Mouse (Mus musculus): Measurements from ENCODE around the gene Gnl3l. TPM values are rescaled to one million over a fixed set of nuclear protein-coding genes. Genes with fewer than 3 reads are reported as not detected.

Gnl3l gene
- 40.8 and 54.2 TPM in 2 replicates for total RNA-seq (2014; fragmentation: Nextera tagmentation)
- 53.7 and 54.1 TPM in 2 replicates for total RNA-seq (2017)

DNA sequence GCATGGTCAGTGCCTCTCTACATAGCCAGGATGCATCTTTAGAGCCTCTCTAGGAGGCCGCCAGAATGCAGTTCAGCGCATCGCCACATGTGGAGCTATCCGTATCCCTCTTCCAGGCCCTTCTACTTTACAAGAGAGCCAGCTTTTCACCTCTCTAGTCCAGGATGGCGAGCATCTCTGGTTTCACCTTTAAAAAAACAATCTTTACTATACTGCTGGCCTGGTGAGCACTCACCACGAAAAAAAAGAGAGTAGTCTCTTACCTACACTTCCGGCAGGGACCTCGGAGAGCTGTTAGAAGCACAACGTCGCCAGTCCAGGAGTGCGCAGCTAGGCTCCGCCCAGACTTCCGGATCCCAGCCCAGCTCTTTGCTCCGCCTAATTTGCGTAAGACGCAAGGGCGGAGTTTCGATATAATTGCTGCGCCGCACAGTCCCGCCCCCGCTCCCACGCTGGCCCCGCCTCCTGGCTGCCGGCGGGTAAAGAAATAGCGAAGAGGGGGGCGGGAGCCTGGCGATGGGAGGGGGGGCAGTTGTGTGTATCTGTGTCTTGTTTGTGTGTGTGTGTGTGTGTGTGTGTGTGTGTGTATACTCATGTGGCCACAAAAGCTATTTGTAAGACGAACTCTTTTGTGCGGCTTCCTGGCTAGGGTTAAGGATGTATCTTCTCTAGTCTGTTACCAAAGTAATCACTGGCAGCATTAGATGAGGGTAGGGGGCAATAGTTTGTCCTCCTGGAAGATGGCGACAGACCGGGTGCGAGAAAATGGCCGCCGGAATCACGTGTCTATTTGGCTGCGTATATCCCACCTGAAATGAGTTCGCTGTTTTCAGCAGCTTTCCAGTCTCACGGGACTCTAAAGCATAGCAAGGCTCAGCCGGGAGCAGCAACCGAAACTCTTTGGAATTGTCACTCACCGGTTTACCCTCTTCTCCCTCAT, at the start of gene Gnl3l:
TSS of gene Gnl3l (minus strand) at position 385 of the 940 bp plus-strand sequence.
- ATAC-seq (replicated peaks; ENCODE audit: low FRiP score, low TSS enrichment, poor library complexity, severe bottlenecking): peak; percentile 99

DNA sequence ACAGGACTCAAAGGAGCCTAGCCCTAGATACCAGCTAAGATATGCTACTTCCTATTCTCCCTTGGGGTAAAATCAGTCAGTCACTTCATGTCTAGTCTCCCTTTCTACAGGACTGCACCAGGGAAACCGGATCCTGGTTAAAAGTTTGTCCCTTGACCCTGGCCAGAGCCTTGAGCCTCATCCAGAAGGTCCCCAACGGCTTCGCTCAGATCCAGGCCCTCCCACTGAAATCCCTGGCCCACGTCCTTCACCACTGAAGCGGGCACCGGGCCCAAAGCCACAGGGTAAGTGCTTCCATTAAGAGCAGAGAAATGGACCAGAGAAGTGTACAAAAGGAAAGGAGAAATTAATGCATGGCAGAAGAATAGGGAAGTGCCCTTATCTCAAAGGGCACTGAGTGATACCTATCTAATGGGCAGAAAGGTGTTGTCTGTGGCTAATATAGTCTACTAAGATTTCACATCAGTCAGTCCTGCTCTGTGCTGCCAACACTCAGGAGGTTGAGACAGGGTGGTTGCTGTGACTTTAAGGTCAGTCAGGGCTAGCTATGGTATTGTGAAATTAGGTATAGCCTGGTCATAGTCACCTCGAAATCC, 49.0 kb upstream of the Gnl3l start:
- no peak for ATAC-seq (replicated peaks; ENCODE audit: low FRiP score, low TSS enrichment, poor library complexity, severe bottlenecking)

DNA sequence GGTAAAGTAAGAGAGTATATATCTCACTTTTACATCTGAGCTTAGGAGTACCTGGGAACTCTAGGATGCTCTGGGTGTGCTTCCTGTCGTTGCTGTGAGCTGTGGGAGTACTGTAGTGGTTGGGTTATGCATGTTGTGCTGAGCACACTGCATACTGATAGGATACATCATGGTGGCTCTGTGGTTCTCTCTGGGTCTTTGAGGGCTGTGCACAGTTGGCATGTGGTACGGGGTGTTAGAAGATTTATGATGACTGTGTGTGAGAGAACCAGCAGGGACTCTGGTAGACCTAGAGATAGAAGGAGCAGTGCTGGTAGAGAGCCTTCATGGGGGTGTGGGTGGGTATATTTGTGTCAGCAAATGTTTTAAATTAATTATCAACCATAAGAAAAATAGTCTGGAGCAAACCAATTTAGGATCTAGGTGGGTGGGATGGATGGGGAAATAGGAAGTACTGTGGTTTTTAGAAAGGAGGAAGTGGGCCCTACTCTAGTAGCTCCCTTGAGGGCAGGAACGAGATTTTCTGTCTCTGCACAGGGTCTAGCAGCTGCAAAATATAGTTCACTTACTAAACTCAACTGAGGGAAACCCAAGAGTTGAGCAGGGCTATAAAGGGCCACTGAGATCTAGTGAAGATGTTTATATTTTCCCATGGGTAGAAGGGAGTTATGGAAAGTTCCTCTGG, 44.6 kb upstream of the Gnl3l start:
- no peak for ATAC-seq (replicated peaks; ENCODE audit: low FRiP score, low TSS enrichment, poor library complexity, severe bottlenecking)

DNA sequence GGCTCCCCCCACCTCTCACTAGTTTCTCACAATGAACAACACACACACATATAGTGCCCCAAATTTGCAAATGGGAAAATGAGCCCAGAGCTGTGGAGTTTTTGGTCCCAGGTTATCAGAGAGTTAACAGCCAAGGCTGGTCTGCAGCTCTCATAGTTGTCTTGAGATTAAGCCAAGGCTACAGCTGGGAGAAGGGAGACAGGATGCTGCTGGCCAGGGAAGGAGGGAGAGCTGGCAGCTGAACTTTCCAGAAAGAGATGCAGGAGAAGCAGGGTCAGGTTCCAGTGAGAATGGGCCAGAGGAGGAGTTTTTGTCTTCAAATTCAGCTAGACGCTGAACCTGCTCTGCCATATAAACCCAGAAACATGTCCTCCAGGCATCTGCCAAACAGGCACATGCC, 42.2 kb upstream of the Gnl3l start:
- no peak for ATAC-seq (replicated peaks; ENCODE audit: low FRiP score, low TSS enrichment, poor library complexity, severe bottlenecking)

DNA sequence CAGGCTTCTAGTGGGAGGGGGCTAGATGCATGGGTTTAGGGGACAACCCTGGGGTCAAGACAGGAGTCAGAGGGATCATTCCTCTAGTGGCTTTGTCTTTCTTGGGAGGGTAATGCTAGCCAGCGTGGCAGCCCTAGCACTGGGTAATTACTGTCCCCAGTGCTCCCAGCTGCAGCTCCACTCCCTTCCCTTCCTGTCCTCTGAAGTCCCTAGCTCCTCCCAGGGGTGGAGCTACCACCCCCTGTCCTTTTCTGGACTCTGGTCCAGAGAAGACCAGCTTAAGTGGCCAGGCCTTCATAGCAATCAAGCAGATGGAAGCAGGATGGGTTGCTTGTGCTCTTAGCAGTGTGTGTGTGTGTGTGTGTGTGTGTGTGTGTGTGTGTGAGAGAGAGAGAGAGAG, 38.4 kb upstream of the Gnl3l start:
- no peak for ATAC-seq (replicated peaks; ENCODE audit: low FRiP score, low TSS enrichment, poor library complexity, severe bottlenecking)

DNA sequence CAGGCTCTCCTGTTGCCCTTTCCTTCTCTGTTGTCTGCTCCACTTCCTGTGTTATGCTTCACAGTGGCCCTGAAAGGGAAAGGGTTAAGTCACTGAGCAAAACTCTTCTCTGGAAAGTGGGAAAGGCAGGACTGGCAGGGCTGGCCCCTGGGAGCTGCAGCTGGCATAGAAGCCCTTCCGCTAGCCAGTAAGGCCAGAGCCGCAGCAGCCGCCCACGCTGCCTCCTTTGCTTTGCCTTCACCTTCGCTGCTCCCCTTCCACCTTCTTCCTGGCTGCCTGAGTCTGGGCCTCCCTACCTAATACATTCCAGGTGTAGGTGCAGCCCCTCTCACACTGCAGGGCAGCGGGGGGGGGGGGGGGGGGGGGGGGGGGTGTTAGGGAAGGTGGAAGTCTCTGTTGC, 37.4 kb upstream of the Gnl3l start:
- ATAC-seq (replicated peaks; ENCODE audit: low FRiP score, low TSS enrichment, poor library complexity, severe bottlenecking): no peak

DNA sequence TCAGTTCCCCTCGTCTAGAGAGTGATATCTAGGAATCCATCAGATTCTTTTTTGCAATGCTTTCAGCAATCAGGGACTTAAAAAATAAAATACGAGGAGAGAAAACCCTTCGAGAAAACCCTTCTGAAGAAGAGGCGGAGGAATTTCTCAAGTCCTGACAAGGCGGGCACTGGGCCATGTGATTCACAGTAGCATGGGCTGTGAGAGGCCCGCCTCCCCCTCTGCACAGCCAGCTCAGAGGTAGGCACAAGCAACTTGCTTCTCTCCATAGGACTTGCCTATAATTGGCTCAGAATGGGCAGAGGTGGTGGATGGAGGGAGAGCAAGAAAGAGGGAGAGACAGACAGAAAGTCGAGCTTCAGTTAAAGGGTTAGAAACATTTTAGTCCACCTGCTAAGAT, 33.2 kb upstream of the Gnl3l start:
- no peak for ATAC-seq (replicated peaks; ENCODE audit: low FRiP score, low TSS enrichment, poor library complexity, severe bottlenecking)

DNA sequence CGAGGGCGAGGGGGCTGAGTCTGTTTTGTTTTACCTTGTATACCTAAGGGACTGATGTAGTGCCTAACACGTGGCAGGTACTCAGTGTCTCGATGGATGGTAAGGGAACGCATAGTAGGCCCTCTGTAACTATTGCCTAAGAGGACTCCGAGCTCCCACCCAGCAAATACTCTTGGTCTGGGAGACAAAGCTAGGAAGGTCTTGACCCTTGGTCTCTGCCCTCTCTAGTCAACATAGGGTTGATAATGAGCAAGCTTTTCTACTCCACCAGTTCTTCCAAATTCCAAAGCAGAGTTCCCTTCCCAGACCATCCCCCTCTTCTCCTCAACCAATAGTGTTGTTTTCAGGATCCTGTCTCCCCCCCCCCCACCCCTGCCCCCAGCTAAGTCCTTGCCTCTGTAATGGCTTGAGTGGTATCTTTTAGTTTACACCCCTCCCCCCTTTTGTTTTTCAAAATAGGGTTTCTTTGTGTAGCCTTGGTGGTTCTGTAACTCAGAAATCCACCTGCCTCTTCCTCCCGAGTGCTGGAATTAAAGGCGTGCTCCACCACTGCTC, 32.6 kb upstream of the Gnl3l start:
- no peak for ATAC-seq (replicated peaks; ENCODE audit: low FRiP score, low TSS enrichment, poor library complexity, severe bottlenecking)

DNA sequence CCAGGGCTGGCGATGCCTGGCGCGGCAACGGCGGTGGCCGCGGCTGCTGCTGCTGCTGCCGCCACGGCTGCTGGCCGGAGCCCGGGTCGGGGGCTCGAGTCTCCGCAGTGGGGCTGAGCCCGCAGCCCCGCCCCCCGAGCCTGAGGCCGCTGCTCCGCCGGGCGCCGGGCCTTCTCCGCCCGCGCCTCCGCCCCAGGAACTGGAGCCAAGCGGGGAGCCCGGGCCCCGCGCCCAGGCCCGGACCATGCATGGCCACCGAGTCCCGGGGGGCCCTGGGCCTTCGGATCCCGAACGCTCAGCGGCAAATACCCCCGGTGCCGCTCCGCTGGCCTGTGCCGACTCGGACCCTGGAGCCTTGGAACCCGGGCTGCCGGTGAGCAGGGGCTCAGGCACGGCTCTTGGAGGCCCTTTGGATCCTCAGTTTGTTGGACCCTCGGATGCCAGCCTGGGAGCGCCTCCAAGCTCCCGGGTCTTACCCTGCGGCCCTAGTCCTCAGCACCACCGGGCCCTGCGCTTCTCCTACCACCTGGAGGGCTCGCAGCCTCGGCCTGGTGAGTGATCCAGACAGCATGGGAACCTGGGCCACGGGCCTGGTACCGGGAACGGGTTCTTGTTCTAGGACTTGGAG, 30.4 kb upstream of the Gnl3l start:
- peak; percentile 37; the same call in 1 of the 2 replicates for ATAC-seq (replicated peaks; ENCODE audit: low FRiP score, low TSS enrichment, poor library complexity, severe bottlenecking)

DNA sequence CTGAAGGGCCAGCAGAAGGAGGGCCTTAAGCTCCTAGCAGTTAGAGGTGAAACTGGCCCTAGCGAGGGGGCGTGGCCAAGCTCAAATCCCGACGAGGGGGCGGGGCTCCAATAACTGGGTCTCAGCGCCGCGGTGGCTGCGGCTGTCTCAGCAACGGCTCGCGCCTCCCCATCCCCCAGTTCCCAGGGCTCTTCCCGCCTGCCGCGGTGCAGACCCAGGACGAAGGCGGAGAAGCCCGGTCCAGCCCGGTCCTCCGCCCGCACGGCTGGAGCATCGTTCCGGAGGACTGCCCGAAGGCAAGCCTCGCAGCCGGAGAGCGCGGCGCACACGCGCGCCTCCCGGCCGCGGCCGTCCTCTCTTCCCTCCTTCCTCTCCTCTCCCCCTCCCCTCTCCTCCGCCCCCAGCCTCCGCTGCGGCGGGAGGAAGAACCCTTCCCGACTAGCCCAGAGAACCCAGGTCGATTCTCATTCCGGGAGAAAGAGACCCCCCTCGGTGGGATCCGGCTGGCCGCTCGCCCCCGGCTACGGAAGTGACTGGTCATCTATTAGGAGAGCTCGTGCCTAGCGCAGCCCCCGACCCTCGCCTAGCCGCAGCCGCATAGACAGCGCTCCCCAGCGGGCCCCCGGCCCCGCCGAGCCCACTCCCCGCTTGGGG, 29.8 kb upstream of the Gnl3l start:
- ATAC-seq (replicated peaks; ENCODE audit: low FRiP score, low TSS enrichment, poor library complexity, severe bottlenecking): peak; percentile 52

DNA sequence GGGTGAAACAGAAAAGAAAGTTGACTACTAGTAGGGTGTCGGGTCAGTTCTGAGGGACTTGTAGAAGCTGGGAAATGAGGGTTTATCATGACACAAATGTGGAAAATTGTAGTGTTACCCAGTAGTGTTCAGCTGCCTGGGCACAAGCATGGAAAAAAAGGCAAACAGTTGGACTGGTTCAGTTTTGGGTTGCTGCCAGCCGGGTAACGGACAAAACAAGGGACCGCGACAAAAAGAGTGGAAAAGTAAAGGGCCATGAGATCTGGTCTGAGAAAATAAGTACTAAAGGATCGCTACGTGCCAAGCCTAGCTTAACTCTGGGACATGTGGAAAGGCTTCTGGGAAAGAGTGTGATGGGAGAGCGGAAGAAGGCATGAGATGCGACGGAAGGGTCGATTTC, 29.2 kb upstream of the Gnl3l start:
- no peak for ATAC-seq (replicated peaks; ENCODE audit: low FRiP score, low TSS enrichment, poor library complexity, severe bottlenecking)

DNA sequence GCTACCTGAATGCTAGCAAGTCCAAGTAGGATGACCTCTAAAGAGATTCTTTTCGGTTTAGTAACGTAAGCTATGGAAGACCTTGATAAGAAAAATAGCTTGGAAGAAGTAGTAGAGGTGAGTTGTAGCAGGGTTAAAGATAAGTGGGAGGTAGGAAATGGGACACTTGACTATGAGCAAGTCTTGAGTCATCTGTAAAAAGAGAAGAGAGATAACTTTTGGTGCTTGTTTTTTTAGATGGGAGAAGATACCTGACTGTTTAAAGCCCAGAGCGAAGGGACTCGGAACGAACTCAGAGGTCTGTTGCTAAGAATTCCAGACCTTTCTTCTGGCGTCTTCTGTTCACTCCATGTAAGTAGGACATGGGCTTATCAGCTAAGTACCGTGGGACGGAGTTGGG, 28.7 kb upstream of the Gnl3l start, which contains the start of gene Fgd1:
TSS of gene Fgd1 (plus strand) at position 301 of the 400 bp plus-strand sequence.
- no peak for ATAC-seq (replicated peaks; ENCODE audit: low FRiP score, low TSS enrichment, poor library complexity, severe bottlenecking)

DNA sequence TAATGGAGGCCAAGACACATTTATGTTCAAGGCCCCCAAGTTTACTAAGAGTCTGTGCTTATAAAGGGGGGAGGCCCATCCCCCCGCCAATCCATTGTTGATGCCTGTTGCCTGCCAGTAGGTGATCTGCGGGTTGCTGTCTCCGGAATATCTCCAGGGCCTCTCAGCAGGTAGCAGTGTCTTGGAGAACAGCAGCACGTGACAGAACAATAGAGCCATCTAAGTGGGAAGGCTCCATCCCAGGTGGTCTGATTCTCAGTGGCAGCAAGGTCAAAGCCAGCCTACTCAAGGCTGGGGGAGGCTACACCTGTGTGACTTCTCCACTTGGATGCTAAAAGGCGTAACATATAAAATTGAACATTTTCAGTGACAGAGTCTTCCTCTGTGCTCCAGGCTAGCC, 24.1 kb upstream of the Gnl3l start:
- ATAC-seq (replicated peaks; ENCODE audit: low FRiP score, low TSS enrichment, poor library complexity, severe bottlenecking): no peak

DNA sequence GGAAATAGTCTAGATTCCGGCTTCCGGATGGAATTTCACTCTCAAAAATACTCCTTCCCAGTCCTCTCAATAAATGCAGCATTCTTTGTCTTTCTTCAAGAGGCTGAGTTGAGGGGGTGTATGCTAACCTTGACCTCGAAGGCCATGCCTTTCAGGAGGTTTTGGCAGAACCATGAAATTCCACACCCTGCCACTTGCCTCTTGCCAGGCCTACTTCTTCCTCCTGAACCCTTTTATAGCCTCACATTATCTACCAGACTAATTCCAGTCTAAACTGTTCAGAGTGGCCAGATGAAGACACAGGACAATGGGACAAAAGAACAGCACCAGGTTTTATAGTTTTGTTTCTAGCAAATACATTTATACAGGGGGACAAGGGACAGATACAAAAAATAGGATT, 14.3 kb upstream of the Gnl3l start:
- no peak for ATAC-seq (replicated peaks; ENCODE audit: low FRiP score, low TSS enrichment, poor library complexity, severe bottlenecking)

DNA sequence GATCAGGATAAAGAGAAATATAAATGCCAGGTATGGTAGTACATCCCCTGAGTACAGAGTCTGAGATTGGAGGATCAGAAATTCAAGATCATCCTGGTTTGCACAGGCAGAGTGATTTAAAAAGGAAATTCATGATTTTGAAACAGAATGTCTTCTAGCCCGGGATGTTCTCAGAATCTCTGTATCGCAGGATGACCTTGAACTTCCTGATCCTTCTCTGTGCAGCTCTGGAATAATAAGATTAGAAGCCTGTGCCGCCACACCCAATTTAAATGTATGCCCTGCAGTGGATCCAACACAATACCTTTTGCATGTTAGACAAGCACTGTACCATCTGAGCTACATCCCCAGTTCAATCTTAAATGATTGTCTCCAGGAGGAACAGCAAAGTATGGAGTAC, 1.7 kb upstream of the Gnl3l start:
- no peak for ATAC-seq (replicated peaks; ENCODE audit: low FRiP score, low TSS enrichment, poor library complexity, severe bottlenecking)

DNA sequence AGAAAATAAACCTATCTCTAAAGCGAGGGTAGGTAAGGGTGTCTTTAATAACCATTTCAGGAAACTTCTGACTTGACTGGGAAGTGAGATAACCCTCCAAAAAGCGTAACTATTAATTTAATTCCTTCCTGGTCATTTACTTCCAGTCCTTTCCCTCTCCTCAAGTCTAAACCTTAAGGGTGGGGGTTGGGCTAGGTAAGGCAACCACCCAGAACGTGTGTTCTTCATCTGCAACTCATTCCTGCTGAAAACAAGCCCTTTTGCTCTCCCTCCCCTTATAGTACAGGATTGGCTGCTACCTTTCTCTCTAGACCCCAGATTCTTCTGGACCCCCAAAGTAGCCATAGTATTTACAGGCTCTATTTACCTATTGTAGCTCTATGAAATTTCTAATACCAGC, 775 bp upstream of the Gnl3l start:
- ATAC-seq (replicated peaks; ENCODE audit: low FRiP score, low TSS enrichment, poor library complexity, severe bottlenecking): no peak

DNA sequence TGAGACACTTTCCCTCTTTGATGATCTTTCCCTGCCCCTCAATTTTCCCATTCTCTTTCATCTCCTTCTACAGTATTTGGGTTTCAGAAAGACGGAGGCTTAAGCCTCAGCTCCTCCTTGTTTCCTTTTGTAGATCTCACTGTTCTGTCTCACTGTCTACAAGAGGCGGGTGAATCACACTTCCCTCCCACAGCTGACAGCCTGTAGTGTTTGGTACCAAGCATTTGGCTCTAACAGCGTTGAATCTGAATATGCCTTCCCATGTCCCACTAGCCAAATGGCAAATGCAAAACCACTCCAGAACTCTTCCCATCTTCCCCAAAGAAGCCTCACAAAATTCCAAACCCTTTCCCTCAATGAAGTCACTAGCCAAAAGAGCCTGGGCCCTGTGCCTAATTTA, 20.3 kb downstream of the Gnl3l start:
- ATAC-seq (replicated peaks; ENCODE audit: low FRiP score, low TSS enrichment, poor library complexity, severe bottlenecking): no peak

DNA sequence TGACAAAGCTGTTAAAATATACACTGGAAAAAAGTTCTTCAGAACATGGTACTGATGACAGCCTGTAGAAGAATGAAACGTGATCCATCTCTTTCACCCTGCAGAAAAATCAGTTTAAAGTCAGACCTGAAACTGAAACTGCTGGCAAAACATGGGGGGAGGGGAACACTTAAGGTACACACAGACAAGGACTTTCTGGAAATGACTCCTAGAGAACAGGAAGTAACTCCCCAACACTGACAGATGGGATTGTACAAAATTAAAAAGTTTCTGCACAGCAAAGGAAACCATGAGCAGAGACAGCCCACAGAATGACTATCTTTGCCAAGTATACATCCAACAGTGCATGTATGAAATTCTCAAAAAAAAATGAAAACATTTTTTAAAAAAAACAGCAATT, 35.5 kb downstream of the Gnl3l start:
- no peak for ATAC-seq (replicated peaks; ENCODE audit: low FRiP score, low TSS enrichment, poor library complexity, severe bottlenecking)

DNA sequence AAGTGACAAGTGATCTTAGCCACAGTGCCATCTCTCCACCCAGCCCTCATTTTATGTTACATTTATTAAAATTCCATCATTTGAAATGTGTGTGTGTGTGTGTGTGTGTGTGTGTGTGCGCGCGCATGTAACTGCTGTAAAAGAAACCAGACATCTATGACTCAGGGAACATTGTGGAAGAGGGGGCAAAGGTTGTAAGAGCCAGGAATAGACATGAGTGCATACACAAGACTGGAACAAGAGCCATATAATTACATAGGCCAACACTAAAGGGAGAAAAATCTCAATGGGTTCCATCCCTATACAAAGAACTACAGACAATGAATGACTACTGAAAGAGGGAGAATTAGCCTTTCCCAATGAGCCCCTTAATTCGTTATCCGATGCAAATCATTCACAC, 41.7 kb downstream of the Gnl3l start:
- ATAC-seq (replicated peaks; ENCODE audit: low FRiP score, low TSS enrichment, poor library complexity, severe bottlenecking): no peak
